ENCODE assay signal across 16 mouse cellular contexts in the genomic region with DNA sequence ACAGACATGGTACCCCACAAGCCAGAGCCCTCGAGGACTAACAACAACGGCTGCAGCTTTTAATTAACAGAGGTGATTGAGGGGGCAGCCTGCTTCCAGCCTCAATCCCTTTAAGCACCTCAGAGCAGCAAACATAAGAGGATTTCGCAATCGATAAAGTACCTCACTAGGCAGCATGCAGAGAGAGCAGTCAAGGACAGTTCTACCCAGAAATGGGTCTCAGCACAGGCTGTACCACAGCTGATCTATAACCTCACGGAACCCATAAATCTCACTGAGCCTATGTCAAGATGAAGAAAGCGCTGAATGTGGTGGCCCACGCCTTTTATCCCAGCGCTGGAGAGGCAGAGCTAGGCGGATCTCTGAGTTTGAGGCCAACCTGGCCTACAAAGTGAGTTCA. TPM values are rescaled to one million over a fixed set of nuclear protein-coding genes. Genes with fewer than 3 reads are reported as not detected.
DNase-seq lines count a peak whose midpoint lies in the region; ATAC-seq and TF ChIP-seq lines count a peak whose summit lies in the region.
"Had no signal": no experiment of that assay in that cellular context is flagged by ENCODE, and none has a peak within 500 bp of the region (broad histone marks: within the 10 kb centered on the region; RNA-seq: fewer than 3 reads in every experiment).

No protein-coding gene starts in this region.

- peak; percentile 49 for DNase-seq in adrenal gland, adult 2 months
- no peak for DNase-seq in adrenal gland, adult 18-20 months (ENCODE audit: low spot score in 2 of 2)
- no peak for DNase-seq in stomach, postnatal 0 days (ENCODE audit: low spot score)
- peak; percentile 51 for DNase-seq in lung, postnatal 25 days (ENCODE audit: low spot score)
- no peak for DNase-seq in thymus, postnatal 14 days
- no peak for DNase-seq in kidney, adult 18-20 months
- no peak for DNase-seq in layer of hippocampus, postnatal 25 days (ENCODE audit: extremely low spot score in 1 of 2, low spot score in 1 of 2)
- DNase-seq: cerebellum, postnatal 10 days; gastrocnemius, postnatal 14 days; right cerebral cortex, postnatal 25 days; thymus, adult 2 months had no signal

- H3K9ac ChIP-seq in stomach, embryonic 15.5 days: no peak overlapping the region
- H3K9ac ChIP-seq in stomach, postnatal 0 days (ENCODE audit: low read length): no peak overlapping the region
- H3K9ac ChIP-seq: midbrain, embryonic 13.5 days had no signal

- ATAC-seq in stomach, embryonic 15.5 days (ENCODE audit: insufficient read depth, low FRiP score, low read depth): peak; percentile 63; the same call in 1 of the 2 replicates
- ATAC-seq in stomach, postnatal 0 days (ENCODE audit: low FRiP score, low TSS enrichment): no peak
- ATAC-seq: midbrain, embryonic 13.5 days had no signal

- H3K36me3 ChIP-seq in stomach, embryonic 15.5 days: no peaks in the 10 kb centered on the region
- no peaks in the 10 kb centered on the region for H3K36me3 ChIP-seq in stomach, postnatal 0 days (ENCODE audit: control insufficient read depth, insufficient read depth, low read length)
- H3K36me3 ChIP-seq: embryonic facial prominence, embryonic 10.5 days; midbrain, embryonic 13.5 days had no signal

- no peak overlapping the region for H3K27ac ChIP-seq in stomach, embryonic 15.5 days
- H3K27ac ChIP-seq in stomach, postnatal 0 days (replicated peaks): no peak overlapping the region
- H3K27ac ChIP-seq: embryonic facial prominence, embryonic 10.5 days; left cerebral cortex, adult 2 months; midbrain, embryonic 13.5 days had no signal

- TF ChIP-seq CTCF in stomach, postnatal 0 days (IDR thresholded peaks at IDR 0.05; ENCODE audit: low read depth): no peak

- 70% methylated on average over 9 of the region's 9 CpGs for WGBS in stomach, embryonic 15.5 days
- WGBS in stomach, postnatal 0 days: 70% methylated on average over 9 of the region's 9 CpGs

- H3K9me3 ChIP-seq in stomach, embryonic 15.5 days: no peaks in the 10 kb centered on the region
- no peaks in the 10 kb centered on the region for H3K9me3 ChIP-seq in stomach, postnatal 0 days (ENCODE audit: control insufficient read depth, low read length)
- H3K9me3 ChIP-seq: embryonic facial prominence, embryonic 10.5 days; midbrain, embryonic 13.5 days had no signal

- no peak overlapping the region for H3K4me2 ChIP-seq in stomach, embryonic 15.5 days
- H3K4me2 ChIP-seq in stomach, postnatal 0 days (replicated peaks; ENCODE audit: low read depth): no peak overlapping the region
- H3K4me2 ChIP-seq: heart, embryonic 11.5 days; midbrain, embryonic 13.5 days had no signal

- no peak for TF ChIP-seq EP300 in stomach, postnatal 0 days (optimal IDR thresholded peaks at IDR 0.05)

- H3K27me3 ChIP-seq in stomach, embryonic 15.5 days (replicated peaks): no peaks in the 10 kb centered on the region
- H3K27me3 ChIP-seq in stomach, postnatal 0 days (ENCODE audit: control insufficient read depth, insufficient read depth, low read length): no peaks in the 10 kb centered on the region
- H3K27me3 ChIP-seq: midbrain, embryonic 13.5 days had no signal

- no peaks in the 10 kb centered on the region for H3K4me1 ChIP-seq in stomach, embryonic 15.5 days
- H3K4me1 ChIP-seq in stomach, postnatal 0 days (replicated peaks; ENCODE audit: control insufficient read depth, insufficient read depth): no peaks in the 10 kb centered on the region
- H3K4me1 ChIP-seq: midbrain, embryonic 13.5 days had no signal

- H3K4me3 ChIP-seq in stomach, embryonic 15.5 days (replicated peaks): no peak overlapping the region
- H3K4me3 ChIP-seq in stomach, postnatal 0 days (ENCODE audit: low read depth, low read length): no peak overlapping the region
- H3K4me3 ChIP-seq: embryonic facial prominence, embryonic 10.5 days; left cerebral cortex, adult 2 months; midbrain, embryonic 13.5 days had no signal

RNA-seq across cellular contexts. Expression of gene Frmd6, which starts 56.6 kb away (rescaled TPM):
- total RNA-seq in adrenal gland, adult 2 months (2021): 10 to 100 TPM; 55.3 to 72.0 TPM
- polyA plus RNA-seq in adrenal gland, adult 2 months (2012; rRNA removed): 15.3 and 16.3 TPM in 2 replicates
- 100 to 1,000 TPM in 1 of 2 experiments, 10 to 100 TPM in 1; 70.4 to 124 TPM for total RNA-seq in adrenal gland, adult 18-20 months (2021)
- polyA plus RNA-seq in stomach, embryonic 15.5 days (2015; fragmentation: Nextera tagmentation; extraction: Ambion mirVana): 25.0 and 25.3 TPM in 2 replicates
- polyA plus RNA-seq in stomach, postnatal 0 days (2015; fragmentation: Nextera tagmentation; extraction: Ambion mirVana): 17.1 and 17.2 TPM in 2 replicates
- 10 to 100 TPM; 15.4 to 16.8 TPM for total RNA-seq in layer of hippocampus, postnatal 25 days (2021)

Comparison
In these comparisons a context has a peak if more than half of its experiments do, and no peak if none do; other contexts are left out.
1. DNase-seq: peak in adrenal gland, adult 2 months (single experiment) and lung, postnatal 25 days (single experiment); none in adrenal gland, adult 18-20 months (0 of 2), stomach, postnatal 0 days (single experiment), thymus, postnatal 14 days (single experiment), kidney, adult 18-20 months (single experiment) and layer of hippocampus, postnatal 25 days (0 of 2).